Comparison of ENCODE assay signal across 19 mouse cellular contexts in genomic region chr14:101668626-101669025, GRCm38 (mm10). TPM values are rescaled to one million over a fixed set of nuclear protein-coding genes. Genes with fewer than 3 reads are reported as not detected.
DNase-seq lines count a peak whose midpoint lies in the region; ATAC-seq and TF ChIP-seq lines count a peak whose summit lies in the region.
"Had no signal": no experiment of that assay in that cellular context is flagged by ENCODE, and none has a peak within 500 bp of the region (broad histone marks: within the 10 kb centered on the region; RNA-seq: fewer than 3 reads in every experiment).

No protein-coding gene starts in this region.

- no peak overlapping the region for H3K27ac ChIP-seq in cerebellum, adult 2 months (ENCODE audit: insufficient read depth, low read length)
- H3K27ac ChIP-seq in kidney, embryonic 16.5 days (ENCODE audit: low read length) = no peak overlapping the region
- H3K27ac ChIP-seq: embryonic facial prominence, embryonic 13.5 days; forebrain, embryonic 12.5 days; heart, adult 2 months; hindbrain, embryonic 15.5 days had no signal

- no peak for TF ChIP-seq POLR2A in cerebellum, adult 2 months (IDR thresholded peaks at IDR 0.05; ENCODE audit: borderline replicate concordance, insufficient read depth, low read length)

- no peaks in the 10 kb centered on the region for H3K9me3 ChIP-seq in kidney, embryonic 16.5 days (ENCODE audit: low read length)
- H3K9me3 ChIP-seq: embryonic facial prominence, embryonic 13.5 days; forebrain, embryonic 12.5 days; heart, embryonic 12.5 days; hindbrain, embryonic 15.5 days had no signal

- peak; percentile 16 for DNase-seq in left cerebral cortex, postnatal 4 days
- no peak for DNase-seq in left cerebral cortex, adult 8-10 months (ENCODE audit: low spot score in 2 of 2)
- peak; percentile 68 to 82 for DNase-seq in cerebellum, adult 2 months
- DNase-seq in cerebellum, postnatal 10 days = peak; percentile 75 to 84
- DNase-seq in adipocyte (ENCODE audit: low spot score) = no peak
- DNase-seq in layer of hippocampus, postnatal 10 days (ENCODE audit: low spot score in 2 of 2) = no peak
- DNase-seq in MN1 (ENCODE audit: low spot score) = no peak
- DNase-seq: adrenal gland, postnatal 10 days; gastrocnemius, postnatal 14 days; heart, adult 2 months; kidney, adult 2 months had no signal

- 10% methylated on average over 7 of the region's 7 CpGs for WGBS in cerebellum, adult 2 months
- WGBS in kidney, embryonic 16.5 days = 95% methylated on average over 7 of the region's 7 CpGs

- no peak overlapping the region for H3K9ac ChIP-seq in kidney, embryonic 16.5 days (replicated peaks; ENCODE audit: low read length)
- H3K9ac ChIP-seq: embryonic facial prominence, embryonic 13.5 days; forebrain, embryonic 12.5 days; heart, embryonic 12.5 days; hindbrain, embryonic 15.5 days had no signal

- no peak overlapping the region for H3K4me2 ChIP-seq in kidney, embryonic 16.5 days (replicated peaks; ENCODE audit: low read depth, low read length)
- H3K4me2 ChIP-seq: embryonic facial prominence, embryonic 13.5 days; forebrain, embryonic 12.5 days; heart, embryonic 12.5 days; hindbrain, embryonic 15.5 days had no signal

- no peak for TF ChIP-seq CTCF in cerebellum, adult 2 months (IDR thresholded peaks at IDR 0.05; ENCODE audit: borderline replicate concordance, insufficient read depth, low read depth, low read length)

- no peak overlapping the region for H3K4me3 ChIP-seq in cerebellum, adult 2 months (replicated peaks; ENCODE audit: insufficient read depth, low read depth, low read length)
- no peak overlapping the region for H3K4me3 ChIP-seq in kidney, embryonic 16.5 days (ENCODE audit: low read length)
- H3K4me3 ChIP-seq: embryonic facial prominence, embryonic 13.5 days; forebrain, embryonic 12.5 days; heart, adult 2 months; heart, embryonic 12.5 days; hindbrain, embryonic 15.5 days had no signal

- H3K27me3 ChIP-seq in cerebellum, adult 2 months (ENCODE audit: control insufficient read depth, insufficient read depth, low read length) = no peaks in the 10 kb centered on the region
- no peaks in the 10 kb centered on the region for H3K27me3 ChIP-seq in kidney, embryonic 16.5 days (ENCODE audit: insufficient read depth, low read length)
- H3K27me3 ChIP-seq: CH12.LX; embryonic facial prominence, embryonic 13.5 days; forebrain, embryonic 12.5 days; heart, embryonic 12.5 days; hindbrain, embryonic 15.5 days had no signal

- H3K36me3 ChIP-seq in kidney, embryonic 16.5 days (ENCODE audit: insufficient read depth, low read length) = peaks cover 11% of the 10 kb centered on the region; the same call in 1 of the 2 replicates

- ATAC-seq in kidney, embryonic 16.5 days (ENCODE audit: low FRiP score, low TSS enrichment) = no peak
- ATAC-seq: forebrain, embryonic 16.5 days; intestine, embryonic 16.5 days had no signal

- peaks cover 7% of the 10 kb centered on the region for H3K4me1 ChIP-seq in cerebellum, adult 2 months (ENCODE audit: control insufficient read depth, insufficient read depth, low read length)
- H3K4me1 ChIP-seq in kidney, embryonic 16.5 days (ENCODE audit: insufficient read depth, low read length) = no peaks in the 10 kb centered on the region
- H3K4me1 ChIP-seq: embryonic facial prominence, embryonic 13.5 days; forebrain, embryonic 12.5 days; hindbrain, embryonic 15.5 days had no signal

- intact Hi-C loops in left cerebral cortex, postnatal 4 days (cut with DNase I) = no loop called here

RNA-seq across cellular contexts. Expression of gene Uchl3, which starts 14.9 kb away (rescaled TPM):
- 100 to 1,000 TPM in 1 of 2 experiments, 10 to 100 TPM in 1; 94.0 to 114 TPM for total RNA-seq in left cerebral cortex, postnatal 4 days (2021)
- 10 to 100 TPM; 36.6 to 42.0 (median 40.3) TPM for total RNA-seq in left cerebral cortex, adult 8-10 months (2022)
- polyA plus RNA-seq in cerebellum, adult 2 months (2012; rRNA removed) = 47.2 and 48.4 TPM in 2 replicates
- total RNA-seq in layer of hippocampus, postnatal 10 days (2021) = 10 to 100 TPM; 75.7 to 85.6 TPM
- polyA plus RNA-seq in kidney, embryonic 16.5 days (2015; fragmentation: Nextera tagmentation; extraction: Ambion mirVana) = 137 and 143 TPM in 2 replicates

RNA-seq across cellular contexts. Expression of gene Commd6, which starts 28.1 kb away (rescaled TPM):
- total RNA-seq in left cerebral cortex, postnatal 4 days (2021) = 10 to 100 TPM; 45.0 to 48.1 TPM
- 10 to 100 TPM; 54.0 to 59.9 (median 57.5) TPM for total RNA-seq in left cerebral cortex, adult 8-10 months (2022)
- 58.6 and 60.0 TPM in 2 replicates for polyA plus RNA-seq in cerebellum, adult 2 months (2012; rRNA removed)
- 10 to 100 TPM; 58.2 to 62.1 TPM for total RNA-seq in layer of hippocampus, postnatal 10 days (2021)
- polyA plus RNA-seq in kidney, embryonic 16.5 days (2015; fragmentation: Nextera tagmentation; extraction: Ambion mirVana) = 94.7 and 97.1 TPM in 2 replicates

RNA-seq across cellular contexts. Expression of gene Tbc1d4, which starts 59.6 kb away (rescaled TPM):
- total RNA-seq in left cerebral cortex, postnatal 4 days (2021) = 1 to 10 TPM; 7.3 to 8.5 TPM
- total RNA-seq in left cerebral cortex, adult 8-10 months (2022) = 10 to 100 TPM; 11.3 to 13.9 (median 11.7) TPM
- 35.9 and 42.6 TPM in 2 replicates for polyA plus RNA-seq in cerebellum, adult 2 months (2012; rRNA removed)
- total RNA-seq in layer of hippocampus, postnatal 10 days (2021) = 1 to 10 TPM; 8.0 to 8.1 TPM
- 22.0 and 23.0 TPM in 2 replicates for polyA plus RNA-seq in kidney, embryonic 16.5 days (2015; fragmentation: Nextera tagmentation; extraction: Ambion mirVana)

Comparison
In these comparisons a context has a peak if more than half of its experiments do, and no peak if none do; other contexts are left out.
1. DNase-seq: peak in left cerebral cortex, postnatal 4 days (single experiment), cerebellum, adult 2 months (2 of 2) and cerebellum, postnatal 10 days (2 of 2); none in left cerebral cortex, adult 8-10 months (0 of 2), adipocyte (single experiment), layer of hippocampus, postnatal 10 days (0 of 2) and MN1 (single experiment).